Mouse (Mus musculus): ENCODE measurements at regions not wholly inside any gene's neighbourhood (a gene's known extent, or its start where the extent isn't known, plus 50 kb on each side); places are given as distances from the start of the nearest gene placed in this dataset.

GRCm38 (mm10) chr3:39465811-39466210 is 579.1 kb downstream of the Fat4 start:
- TF ChIP-seq CTCF (IDR thresholded peaks at IDR 0.05; ENCODE audit: low read depth, low read length) (no peak), POLR2A (IDR thresholded peaks at IDR 0.05; ENCODE audit: borderline replicate concordance, low read depth, low read length) (no peak)
